Mouse (Mus musculus): ENCODE data around the gene Map4.
"Not testable (repeated sequence)": the region's sequence is repeated elsewhere in the genome, so short reads cannot be mapped to it uniquely, and the experiment has no call there.

Map4 gene

GRCm38 (mm10) chr9:109914269-109914926, 16.9 kb upstream of the Map4 start:
- intact Hi-C loops (cut with DNase I): no loop called here

- intact Hi-C loops (cut with DNase I): no loop called here
Observed at GRCm38 (mm10) chr9:109917931-109918330, 13.3 kb upstream of the Map4 start.

- intact Hi-C loops (cut with DNase I): no loop called here
Observed at GRCm38 (mm10) chr9:109929131-109929530, 2.1 kb upstream of the Map4 start.

- intact Hi-C loops (cut with DNase I): no loop called here
Observed at GRCm38 (mm10) chr9:109930063-109930462, 1.2 kb upstream of the Map4 start.

- intact Hi-C loops (cut with DNase I): no loop called here
Observed at GRCm38 (mm10) chr9:109930752-109931151, 508 bp upstream of the Map4 start.

- intact Hi-C loops (cut with DNase I): no loop called here
Observed at GRCm38 (mm10) chr9:109932361-109932755, 1.1 kb downstream of the Map4 start.

DNA sequence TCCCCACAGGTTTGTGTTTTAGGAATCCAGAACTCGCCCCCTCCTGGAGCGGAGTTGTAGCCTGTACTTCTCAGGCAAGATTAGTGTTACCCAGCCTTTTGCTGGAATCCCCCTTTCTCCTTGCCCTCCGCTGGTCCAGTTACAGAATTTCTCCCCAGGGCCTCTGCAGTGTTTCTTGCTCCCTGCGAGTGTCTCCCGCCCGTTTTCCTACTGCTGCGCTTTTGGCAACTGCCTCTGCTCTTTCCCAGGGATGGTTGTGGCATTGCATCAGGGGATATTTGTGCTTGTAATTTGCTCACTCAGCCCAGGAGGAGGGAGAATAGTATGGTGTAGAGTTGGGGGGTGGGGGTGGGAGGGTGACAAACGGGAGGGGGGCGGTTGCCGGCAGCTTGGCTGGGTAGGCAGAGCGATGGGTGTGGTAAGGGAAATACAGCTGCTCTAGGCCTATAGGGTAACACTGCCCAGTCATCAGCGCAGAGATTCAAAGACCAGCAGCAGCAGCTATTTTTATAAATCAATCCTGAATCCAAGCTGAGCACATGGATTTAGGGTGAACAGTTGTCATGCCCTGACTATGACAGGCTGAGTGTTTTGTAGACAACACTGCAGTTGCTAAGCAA, 1.6 kb downstream of the Map4 start:
- intact Hi-C loops (cut with DNase I): no loop called here

DNA sequence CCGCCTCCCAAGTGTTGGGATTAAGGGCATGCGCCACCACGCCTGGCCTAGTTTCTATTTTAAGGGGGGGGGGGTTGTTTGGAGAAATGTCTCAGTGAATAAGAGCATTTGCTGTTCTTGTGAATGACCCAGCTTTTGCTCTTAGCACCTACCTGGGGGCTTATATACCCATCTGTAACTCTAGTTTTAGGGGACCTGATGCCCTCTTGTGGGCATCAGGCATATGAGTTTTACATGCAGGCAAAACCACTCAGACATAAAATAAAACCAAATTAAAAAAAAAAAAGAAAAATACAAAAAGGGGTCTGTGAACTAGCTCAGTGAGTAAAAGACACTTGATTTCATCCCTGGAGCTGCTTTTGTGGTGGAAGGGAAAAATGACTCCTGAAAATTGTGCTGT, 8.1 kb downstream of the Map4 start:
- intact Hi-C loops (cut with DNase I): no loop called here

DNA sequence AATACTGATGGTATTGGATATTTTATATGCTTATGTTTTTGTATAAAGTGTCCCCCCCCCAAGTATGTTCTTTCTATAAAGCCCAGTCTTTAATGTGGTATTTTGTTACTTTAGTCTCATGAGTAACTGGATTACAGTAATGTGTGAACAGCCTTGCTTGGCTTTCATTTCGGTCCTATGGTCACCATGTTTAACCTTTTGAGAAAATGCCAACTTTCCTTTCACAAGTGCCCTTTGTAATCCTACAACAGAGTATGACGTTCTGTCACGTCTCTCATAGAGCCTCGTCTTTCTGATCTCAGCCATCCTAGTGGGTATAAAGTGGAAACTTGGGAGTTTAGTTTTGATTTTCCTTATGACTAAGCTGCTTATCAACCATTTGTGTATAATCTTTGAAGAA, 11.5 kb downstream of the Map4 start:
- intact Hi-C loops (cut with DNase I): no loop called here

GRCm38 (mm10) chr9:109944712-109945111, 13.5 kb downstream of the Map4 start:
- intact Hi-C loops (cut with DNase I): no loop called here

- intact Hi-C loops (cut with DNase I): no loop called here
Observed at GRCm38 (mm10) chr9:109948546-109948945, 17.3 kb downstream of the Map4 start.

DNA sequence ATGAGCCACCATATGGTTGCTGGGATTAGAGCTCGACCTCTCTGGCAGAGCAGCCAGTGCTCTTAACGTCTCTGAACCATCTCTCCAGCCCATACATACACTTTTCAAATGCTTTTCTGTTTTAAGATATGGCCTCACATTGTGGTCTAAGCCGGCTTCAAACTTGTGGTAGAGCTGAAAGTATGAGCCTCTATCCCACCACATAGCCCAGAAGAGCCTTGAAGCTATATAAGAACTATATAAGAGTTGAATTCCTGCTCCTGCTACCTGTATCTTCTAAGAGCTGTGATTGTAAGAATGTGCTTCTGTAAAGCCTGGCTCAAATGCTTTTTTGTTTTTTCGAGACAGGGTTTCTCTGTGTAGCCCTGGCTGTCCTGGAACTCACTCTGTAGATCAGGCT, 18.5 kb downstream of the Map4 start:
- intact Hi-C loops (cut with DNase I): no loop called here

DNA sequence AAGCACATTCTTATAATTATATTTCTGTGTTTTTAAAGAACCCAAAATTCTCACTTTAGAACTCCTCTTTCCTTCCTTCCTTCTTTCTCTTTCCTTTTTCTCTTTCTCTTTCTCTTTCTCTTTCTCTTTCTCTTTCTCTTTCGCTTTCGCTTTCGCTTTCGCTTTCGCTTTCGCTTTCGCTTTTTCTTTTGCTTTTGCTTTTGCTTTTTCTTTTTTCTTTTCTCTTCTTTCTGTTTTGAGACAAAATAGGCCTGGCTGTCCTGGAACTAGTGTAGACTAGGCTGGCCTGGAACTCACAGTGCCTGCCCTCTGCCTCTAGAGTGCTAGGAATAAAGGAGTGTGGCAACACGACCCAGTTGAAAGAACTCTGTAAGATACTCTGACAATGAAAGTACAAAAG, 22.3 kb downstream of the Map4 start:
- intact Hi-C loops (cut with DNase I): no loop called here

GRCm38 (mm10) chr9:109954631-109955030, 23.4 kb downstream of the Map4 start:
- intact Hi-C loops (cut with DNase I): no loop called here

GRCm38 (mm10) chr9:109959456-109960150, 28.3 kb downstream of the Map4 start:
- intact Hi-C loops (cut with DNase I): no loop called here

DNA sequence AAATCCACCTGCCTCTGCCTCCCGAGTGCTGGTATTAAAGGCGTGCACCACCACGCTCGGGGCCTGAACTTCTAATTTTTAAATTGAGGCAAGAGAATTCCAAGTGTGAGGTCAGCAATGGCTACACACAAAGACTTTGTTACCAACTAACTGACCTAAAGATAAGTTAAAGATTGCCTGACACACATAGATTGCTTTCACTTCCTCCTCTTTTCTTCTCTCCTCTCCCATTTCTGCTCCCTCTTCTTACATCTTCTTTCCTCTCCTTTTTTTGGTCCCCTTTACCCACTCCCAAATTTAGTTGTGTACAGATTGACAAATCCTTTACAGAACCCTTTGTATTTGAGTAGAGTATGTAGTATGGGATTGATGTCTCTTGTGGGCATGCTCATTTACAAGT, 29.3 kb downstream of the Map4 start:
- intact Hi-C loops (cut with DNase I): no loop called here

DNA sequence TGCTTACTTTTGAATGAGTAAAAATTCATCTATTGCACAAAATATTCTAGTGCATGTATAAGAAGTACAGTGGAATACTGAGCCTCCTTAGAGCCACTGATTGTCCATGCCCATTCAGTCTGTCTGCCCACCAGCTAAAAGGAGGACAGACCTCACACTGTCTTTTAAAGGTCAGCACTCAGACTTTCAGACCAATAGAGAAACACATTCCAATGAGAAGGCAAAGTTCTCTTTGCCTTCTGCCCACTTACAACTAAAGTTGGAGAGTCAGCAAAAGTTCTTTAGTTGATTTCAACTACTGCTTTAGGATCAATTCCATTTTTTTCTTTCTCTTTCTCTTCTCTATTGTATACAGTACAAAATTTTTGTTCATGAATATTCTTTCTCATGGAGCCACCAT, 33.5 kb downstream of the Map4 start:
- intact Hi-C loops (cut with DNase I): no loop called here

- intact Hi-C loops (cut with DNase I): no loop called here
Observed at GRCm38 (mm10) chr9:109968351-109969116, 37.3 kb downstream of the Map4 start.

DNA sequence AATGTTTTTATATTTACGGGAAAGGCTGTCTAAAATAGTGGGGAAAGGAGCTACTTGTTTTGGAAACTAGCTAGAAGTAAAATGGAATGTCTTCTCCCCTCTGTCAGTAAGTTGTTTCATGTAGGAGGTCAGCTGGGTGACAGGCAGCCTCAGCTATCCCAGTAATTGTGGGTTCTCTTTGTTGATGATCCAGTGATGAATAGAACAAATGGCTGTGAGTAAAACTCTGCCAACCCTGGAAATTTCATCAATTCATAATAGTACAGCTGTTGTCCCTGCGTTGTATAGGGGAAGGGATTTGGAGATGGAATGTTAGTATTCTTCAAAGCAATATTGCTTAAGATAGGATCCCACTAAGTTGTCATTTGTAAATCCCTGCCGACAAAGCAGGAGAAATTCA, 37.9 kb downstream of the Map4 start:
- intact Hi-C loops (cut with DNase I): no loop called here

- intact Hi-C loops (cut with DNase I): no loop called here
Observed at GRCm38 (mm10) chr9:109969792-109970336, 38.6 kb downstream of the Map4 start.

DNA sequence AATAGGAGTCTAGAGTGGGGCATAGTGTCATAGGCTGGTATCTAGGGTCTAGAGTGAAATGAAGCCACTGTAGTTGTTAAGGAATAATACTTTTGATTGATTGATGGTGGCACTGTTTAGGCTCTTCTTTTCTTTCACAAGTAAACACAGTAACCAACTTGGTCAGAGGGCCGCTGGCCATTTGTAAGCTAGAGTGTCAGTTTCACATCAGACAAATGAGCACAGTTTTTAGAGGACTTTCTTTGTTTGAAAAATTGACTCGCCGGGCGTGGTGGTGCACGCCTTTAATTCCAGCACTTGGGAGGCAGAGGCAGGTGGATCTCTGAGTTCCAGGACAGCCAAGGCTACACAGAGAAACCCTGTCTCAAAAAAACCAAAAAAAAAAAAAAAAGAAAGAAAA, 40.5 kb downstream of the Map4 start:
- intact Hi-C loops (cut with DNase I): not testable (repeated sequence)

GRCm38 (mm10) chr9:109980223-109980622, 49.0 kb downstream of the Map4 start:
- intact Hi-C loops (cut with DNase I): loop anchor here (5.0 kb wide), 1 partner anchor 88 kb away; no protein-coding TSS in a partner anchor
